Mouse (Mus musculus) cerebellum, adult 9-11 months (tissue): Measurements from ENCODE around the gene Etl4.

Source experiments
- DNase-seq: peaks from one replicate; pipeline ENCODE4 v3.0.0; 2022

The Etl4 gene

GRCm38 (mm10) chr2:20722165-20722991, 812.8 kb downstream of the Etl4 start:
- no peak for DNase-seq

- DNase-seq = no peak
Observed at GRCm38 (mm10) chr2:20723990-20724745, 814.6 kb downstream of the Etl4 start.

GRCm38 (mm10) chr2:20726974-20727373, 817.4 kb downstream of the Etl4 start:
- DNase-seq = no peak

GRCm38 (mm10) chr2:20727752-20728438, 818.3 kb downstream of the Etl4 start:
- no peak for DNase-seq

- no peak for DNase-seq
Observed at GRCm38 (mm10) chr2:20735444-20735843, 825.9 kb downstream of the Etl4 start.

- DNase-seq = no peak
Observed at GRCm38 (mm10) chr2:20736324-20737015, 826.9 kb downstream of the Etl4 start.

GRCm38 (mm10) chr2:20737112-20737808, 827.7 kb downstream of the Etl4 start:
- no peak for DNase-seq

GRCm38 (mm10) chr2:20737837-20738236, 828.3 kb downstream of the Etl4 start:
- DNase-seq = no peak

GRCm38 (mm10) chr2:20747723-20748122, 838.1 kb downstream of the Etl4 start:
- no peak for DNase-seq

GRCm38 (mm10) chr2:20748481-20748880, 838.9 kb downstream of the Etl4 start:
- DNase-seq = no peak

- DNase-seq = no peak
Observed at GRCm38 (mm10) chr2:20749687-20750086, 840.1 kb downstream of the Etl4 start.

- DNase-seq = no peak
Observed at GRCm38 (mm10) chr2:20753282-20754110, 843.9 kb downstream of the Etl4 start.

- DNase-seq = no peak
Observed at GRCm38 (mm10) chr2:20756964-20757363, 847.4 kb downstream of the Etl4 start.

GRCm38 (mm10) chr2:20759045-20759662, 849.6 kb downstream of the Etl4 start:
- DNase-seq = no peak

- DNase-seq = no peak
Observed at GRCm38 (mm10) chr2:20761320-20761719, 851.7 kb downstream of the Etl4 start.

GRCm38 (mm10) chr2:20761751-20762150, 852.2 kb downstream of the Etl4 start:
- DNase-seq = no peak

GRCm38 (mm10) chr2:20763511-20764212, 854.1 kb downstream of the Etl4 start:
- no peak for DNase-seq

- DNase-seq = no peak
Observed at GRCm38 (mm10) chr2:20764566-20765090, 855.0 kb downstream of the Etl4 start.

- DNase-seq = no peak
Observed at GRCm38 (mm10) chr2:20768681-20769080, 859.1 kb downstream of the Etl4 start.

GRCm38 (mm10) chr2:20770171-20770570, 860.6 kb downstream of the Etl4 start:
- no peak for DNase-seq
